ENCODE assay signal across 9 mouse cellular contexts in the genomic region with DNA sequence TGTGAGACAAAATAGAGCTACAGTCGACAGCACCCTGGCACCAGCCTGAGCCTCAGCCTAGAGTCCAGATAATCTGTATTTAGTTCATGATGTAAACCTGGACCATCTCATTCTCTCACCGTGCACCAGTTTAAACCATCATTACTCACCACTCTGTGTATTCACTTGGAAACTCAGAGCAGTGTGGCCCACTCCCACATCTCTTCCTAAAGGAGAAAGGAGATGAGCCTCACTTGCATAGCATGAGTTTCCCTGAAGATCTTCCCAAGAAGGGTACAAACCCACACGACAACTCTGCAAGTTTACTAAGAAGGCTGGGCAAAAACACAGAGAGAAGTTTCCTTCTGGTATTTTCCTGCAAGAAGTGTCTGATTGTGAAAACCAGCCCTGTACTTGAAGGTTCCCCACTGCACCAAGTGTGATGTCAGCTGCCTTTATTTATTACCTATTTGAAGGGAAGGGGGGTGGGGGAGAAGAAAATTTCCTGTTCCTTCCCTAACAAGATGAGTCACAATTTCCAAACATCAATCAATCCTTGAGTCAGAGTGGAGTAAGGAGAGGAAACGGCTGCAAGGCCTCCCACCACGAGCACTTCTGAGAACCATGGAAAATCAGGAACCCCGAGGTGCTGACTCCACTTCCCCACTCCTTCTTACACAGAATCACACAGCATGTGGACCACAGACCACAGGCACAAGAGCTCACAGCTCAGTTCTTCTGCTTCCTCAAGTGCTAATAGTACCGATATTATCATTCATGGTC.
A peak's percentile ranks its signal among the peaks of the same experiment; 100 is the strongest.
DNase-seq lines count a peak whose midpoint lies in the region; ATAC-seq and TF ChIP-seq lines count a peak whose summit lies in the region.
"Had no signal": no experiment of that assay in that cellular context is flagged by ENCODE, and none has a peak within 500 bp of the region (broad histone marks: within the 10 kb centered on the region; RNA-seq: fewer than 3 reads in every experiment).

No protein-coding gene starts in this region.

- 39% methylated on average over 7 of the region's 7 CpGs for WGBS in heart, embryonic 10.5 days
- WGBS in bone marrow, adult 2 months: 17% methylated on average over 7 of the region's 7 CpGs
- WGBS in midbrain, postnatal 0 days: 73% methylated on average over 7 of the region's 7 CpGs

- no peaks in the 10 kb centered on the region for H3K27me3 ChIP-seq in heart, embryonic 10.5 days (ENCODE audit: insufficient read depth, poor library complexity, severe bottlenecking)
- no peaks in the 10 kb centered on the region for H3K27me3 ChIP-seq in megakaryocyte, embryonic 14.5 days (replicated peaks)
- no peaks in the 10 kb centered on the region for H3K27me3 ChIP-seq in midbrain, postnatal 0 days (ENCODE audit: insufficient read depth, low read length)

- no peak overlapping the region for H3K9ac ChIP-seq in midbrain, postnatal 0 days (replicated peaks; ENCODE audit: low read length, poor library complexity, severe bottlenecking)

- no peak overlapping the region for H3K4me2 ChIP-seq in midbrain, postnatal 0 days (ENCODE audit: low read depth, low read length, poor library complexity, severe bottlenecking)

- no peak for ATAC-seq in midbrain, postnatal 0 days (ENCODE audit: low FRiP score)

- peak overlapping the region; percentile 56; the same call in 1 of the 2 replicates for H3K27ac ChIP-seq in heart, embryonic 10.5 days
- peak overlapping the region; percentile 11 for H3K27ac ChIP-seq in bone marrow, adult 2 months (ENCODE audit: control insufficient read depth, insufficient read depth, low read depth, low read length, poor library complexity)
- no peak overlapping the region for H3K27ac ChIP-seq in midbrain, postnatal 0 days (ENCODE audit: low read depth, low read length)

- TF ChIP-seq POLR2A in bone marrow, adult 2 months (IDR thresholded peaks at IDR 0.05; ENCODE audit: borderline replicate concordance, control insufficient read depth, low read depth, low read length): no peak

- no peak for DNase-seq in heart, embryonic 10.5 days (ENCODE audit: low spot score)
- DNase-seq in heart, postnatal 10 days: no peak
- DNase-seq in kidney, adult 18-20 months: peak; percentile 38
- no peak for DNase-seq in testis, postnatal 10 days (ENCODE audit: low spot score)
- no peak for DNase-seq in retina, postnatal 1 day
- DNase-seq in midbrain, postnatal 0 days (ENCODE audit: low spot score): no peak

- H3K4me3 ChIP-seq in heart, embryonic 10.5 days: no peak overlapping the region
- H3K4me3 ChIP-seq in bone marrow, adult 2 months (replicated peaks; ENCODE audit: control insufficient read depth, low read depth, low read length): no peak overlapping the region
- H3K4me3 ChIP-seq in megakaryocyte, embryonic 14.5 days (replicated peaks): peak overlapping the region; percentile 84
- no peak overlapping the region for H3K4me3 ChIP-seq in midbrain, postnatal 0 days (ENCODE audit: low read depth, low read length)

- H3K36me3 ChIP-seq in heart, embryonic 10.5 days: 0 out of 2 replicates have a peak, but pooled peaks cover 5% of the 10 kb centered on the region
- H3K36me3 ChIP-seq in megakaryocyte, embryonic 14.5 days (replicated peaks; ENCODE audit: low read length): peaks cover 19% of the 10 kb centered on the region
- H3K36me3 ChIP-seq in midbrain, postnatal 0 days (ENCODE audit: insufficient read depth, low read length): no peaks in the 10 kb centered on the region
- H3K36me3 ChIP-seq: G1E had no signal

- no peaks in the 10 kb centered on the region for H3K9me3 ChIP-seq in heart, embryonic 10.5 days
- no peaks in the 10 kb centered on the region for H3K9me3 ChIP-seq in megakaryocyte, embryonic 14.5 days
- no peaks in the 10 kb centered on the region for H3K9me3 ChIP-seq in midbrain, postnatal 0 days (ENCODE audit: low read length)
- H3K9me3 ChIP-seq: G1E had no signal

- H3K4me1 ChIP-seq in heart, embryonic 10.5 days: peaks cover 68% of the 10 kb centered on the region
- peaks cover 6% of the 10 kb centered on the region; the same call in 1 of the 2 replicates for H3K4me1 ChIP-seq in bone marrow, adult 2 months (ENCODE audit: control insufficient read depth, insufficient read depth, low read length)
- peaks cover 83% of the 10 kb centered on the region for H3K4me1 ChIP-seq in megakaryocyte, embryonic 14.5 days
- H3K4me1 ChIP-seq in midbrain, postnatal 0 days (ENCODE audit: insufficient read depth, low read length): no peaks in the 10 kb centered on the region

- TF ChIP-seq CTCF in bone marrow, adult 2 months (IDR thresholded peaks at IDR 0.05; ENCODE audit: control insufficient read depth, insufficient read depth, low read length): no peak
- no peak for TF ChIP-seq CTCF in midbrain, postnatal 0 days (IDR thresholded peaks at IDR 0.05)

- intact Hi-C loops in heart, postnatal 10 days (cut with DNase I): no loop called here
